Mouse (Mus musculus): ENCODE data around the gene Ubac2. TPM values are rescaled to one million over a fixed set of nuclear protein-coding genes. Genes with fewer than 3 reads are reported as not detected.
A peak's percentile ranks its signal among the peaks of the same experiment; 100 is the strongest.

Gene Ubac2
- total RNA-seq, 2 experiments from 2014 or later = 48.9 to 49.7 TPM

GRCm38 (mm10) chr14:121922731-121923130 lies 44.3 kb downstream of the Ubac2 start:
- DNase-seq (ENCODE audit: low spot score in 2 of 2) = no peak

DNA sequence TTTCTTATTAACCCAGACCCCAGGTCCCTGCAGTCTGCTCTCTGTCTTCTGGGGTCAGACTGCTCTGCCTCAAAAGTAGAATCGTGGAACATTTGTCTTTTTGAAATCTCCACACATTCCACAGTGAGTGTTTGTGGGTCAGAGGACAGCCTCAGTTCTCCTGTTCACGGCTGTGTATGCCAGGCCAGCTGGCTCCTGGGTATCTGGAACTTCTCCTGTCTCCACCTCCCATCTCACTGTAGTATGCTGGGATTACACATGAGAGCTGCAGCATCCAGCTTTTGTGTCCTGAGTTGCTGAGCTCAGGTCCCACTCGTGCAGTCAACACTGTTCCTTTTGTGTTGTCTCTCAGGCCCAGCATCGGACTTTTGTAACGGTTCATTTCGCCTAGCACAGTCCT lies 46.5 kb downstream of the Ubac2 start:
- DNase-seq (ENCODE audit: low spot score in 2 of 2) = no peak

GRCm38 (mm10) chr14:121926901-121927300 lies 48.5 kb downstream of the Ubac2 start:
- no peak for DNase-seq (ENCODE audit: low spot score in 2 of 2)

GRCm38 (mm10) chr14:121927451-121927850 lies 49.0 kb downstream of the Ubac2 start:
- DNase-seq (ENCODE audit: low spot score in 2 of 2) = no peak

GRCm38 (mm10) chr14:121928375-121929137 lies 50.1 kb downstream of the Ubac2 start:
- peak; percentile 31 to 68 for DNase-seq (ENCODE audit: low spot score in 2 of 2)

DNA sequence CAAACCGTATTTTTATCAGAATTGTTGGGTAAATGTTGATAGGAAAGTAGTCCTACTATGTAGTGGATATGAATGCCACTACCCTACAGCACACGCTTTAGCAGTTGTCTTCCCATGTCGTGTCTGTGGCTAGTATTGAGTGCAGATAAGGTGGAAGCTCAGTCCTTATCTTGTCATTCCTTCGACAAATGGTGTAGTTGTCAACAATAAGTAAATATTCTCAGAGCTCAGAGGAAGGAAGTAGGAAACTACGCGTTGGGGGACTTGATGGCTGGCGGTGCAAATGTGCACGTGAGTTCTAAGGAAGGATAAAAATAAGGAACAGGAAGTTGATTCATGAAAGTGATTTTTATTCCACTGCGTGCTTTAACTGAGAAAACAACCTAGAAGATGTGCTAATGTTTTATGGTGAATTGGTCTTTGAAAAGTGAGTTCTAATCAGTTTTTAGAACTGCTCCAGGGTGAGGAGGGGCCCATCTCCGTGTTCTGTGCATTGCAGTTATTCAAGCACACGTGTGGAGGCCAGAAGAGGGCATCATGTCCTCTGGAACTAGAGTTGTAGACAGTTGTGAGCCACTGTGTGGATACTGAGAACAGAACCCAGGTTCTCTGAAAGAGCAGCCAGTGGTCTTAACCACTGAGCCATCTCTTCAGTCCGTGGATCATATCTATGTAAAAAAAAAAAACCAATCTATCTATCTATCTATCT lies 51.0 kb downstream of the Ubac2 start:
- no peak for DNase-seq (ENCODE audit: low spot score in 2 of 2)

- no peak for DNase-seq (ENCODE audit: low spot score in 2 of 2)
Observed at GRCm38 (mm10) chr14:121930731-121931383, 52.4 kb downstream of the Ubac2 start.

DNA sequence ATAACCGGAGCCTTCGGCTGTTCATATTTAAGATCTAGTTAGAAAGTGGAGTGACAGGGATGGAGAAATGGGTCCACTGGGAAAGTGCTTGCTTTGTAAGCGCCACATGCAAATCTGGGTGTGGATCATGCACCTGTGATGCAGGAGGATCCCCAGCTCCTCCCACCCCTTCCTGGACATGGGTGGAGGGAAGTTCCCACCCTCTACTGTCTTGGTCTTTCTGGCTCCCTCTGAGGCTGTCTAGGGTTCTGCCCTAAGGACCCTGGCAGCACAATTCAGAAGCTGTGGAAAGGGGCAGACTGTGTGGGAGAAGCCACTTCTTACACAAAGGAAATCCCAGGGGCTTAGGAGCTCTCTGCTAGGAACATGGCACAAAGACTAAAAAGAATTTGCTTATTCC lies 53.2 kb downstream of the Ubac2 start:
- no peak for DNase-seq (ENCODE audit: low spot score in 2 of 2)

GRCm38 (mm10) chr14:121932180-121932579 lies 53.8 kb downstream of the Ubac2 start:
- DNase-seq (ENCODE audit: low spot score in 2 of 2) = no peak

- no peak for DNase-seq (ENCODE audit: low spot score in 2 of 2)
Observed at GRCm38 (mm10) chr14:121933906-121934596, 55.6 kb downstream of the Ubac2 start.

- no peak for DNase-seq (ENCODE audit: low spot score in 2 of 2)
Observed at GRCm38 (mm10) chr14:121934597-121934946, 56.2 kb downstream of the Ubac2 start.

GRCm38 (mm10) chr14:121936356-121936755 lies 57.9 kb downstream of the Ubac2 start:
- DNase-seq (ENCODE audit: low spot score in 2 of 2) = no peak

DNA sequence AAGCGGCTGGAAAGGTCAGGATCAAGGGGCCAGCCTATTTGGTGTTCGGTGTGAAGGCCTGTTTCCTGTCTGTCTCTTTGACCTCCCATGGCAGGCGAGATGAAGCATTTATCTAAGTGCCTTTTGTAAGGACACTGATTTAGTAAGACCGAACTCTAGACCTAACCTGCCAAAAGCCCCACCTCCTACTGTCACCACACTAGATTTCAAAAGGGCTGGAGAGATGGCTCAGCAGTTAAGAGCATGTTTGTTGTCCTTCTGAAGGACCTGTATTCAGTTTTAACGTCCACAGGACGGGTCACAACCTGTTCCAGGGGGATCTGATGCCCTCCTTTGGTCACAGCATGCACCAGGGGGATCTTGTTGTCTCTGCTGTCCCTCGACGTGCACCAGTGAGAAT lies 58.4 kb downstream of the Ubac2 start:
- no peak for DNase-seq (ENCODE audit: low spot score in 2 of 2)

DNA sequence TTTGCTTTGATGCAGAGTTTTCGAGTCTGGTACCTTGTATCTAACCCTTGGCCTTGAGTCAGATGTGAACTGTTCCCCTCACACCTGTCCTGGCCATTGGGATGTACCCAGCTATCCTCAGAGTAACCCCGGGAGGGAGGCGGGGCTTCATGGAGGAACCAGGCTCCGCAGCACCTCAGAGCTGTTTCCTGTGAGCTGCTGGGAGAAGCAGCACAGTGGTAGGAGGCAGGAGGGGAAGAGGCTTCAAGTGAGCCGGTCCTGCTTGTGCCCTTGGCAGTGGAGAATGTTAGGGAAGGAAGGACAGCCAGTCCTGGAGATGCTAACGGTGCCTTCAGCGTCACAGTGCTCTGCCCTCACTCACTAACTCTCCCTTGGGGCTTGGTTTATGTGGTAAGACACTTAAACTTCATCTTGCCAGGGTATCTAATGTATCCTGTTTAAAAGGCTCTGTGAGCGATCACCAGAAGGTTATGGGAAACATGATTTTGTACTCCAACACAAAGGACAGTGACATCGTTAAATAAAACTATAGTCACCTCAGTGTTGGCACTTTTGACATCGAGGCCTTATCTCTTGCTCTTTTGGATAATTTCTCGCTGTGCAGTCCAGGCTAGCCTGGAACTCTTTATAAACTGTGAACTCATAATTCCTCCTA lies 59.3 kb downstream of the Ubac2 start:
- no peak for DNase-seq (ENCODE audit: low spot score in 2 of 2)

GRCm38 (mm10) chr14:121938256-121939191 lies 60.1 kb downstream of the Ubac2 start:
- no peak for DNase-seq (ENCODE audit: low spot score in 2 of 2)

GRCm38 (mm10) chr14:121939582-121939981 lies 61.2 kb downstream of the Ubac2 start:
- no peak for DNase-seq (ENCODE audit: low spot score in 2 of 2)

GRCm38 (mm10) chr14:121946131-121946530 lies 67.7 kb downstream of the Ubac2 start:
- DNase-seq (ENCODE audit: low spot score in 2 of 2) = no peak

DNA sequence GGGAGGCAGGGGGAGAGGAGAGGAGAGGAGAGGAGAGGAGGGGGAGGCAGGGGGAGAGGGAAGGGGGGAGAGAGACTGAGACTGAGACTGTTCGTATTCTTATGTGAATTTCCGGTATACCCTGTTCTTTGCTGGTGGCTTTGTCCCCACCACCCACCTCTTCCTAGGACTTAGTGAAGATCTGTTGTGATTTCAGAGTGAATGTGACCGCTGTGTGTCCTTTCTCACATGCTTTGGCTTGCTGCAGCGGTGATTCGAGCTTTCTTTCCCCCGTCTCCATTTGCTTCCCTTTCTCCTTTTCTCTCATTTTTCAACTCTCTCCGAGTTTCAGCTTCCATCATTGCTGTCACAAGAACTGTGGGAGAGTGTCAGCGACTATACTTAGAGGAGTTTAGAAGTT lies 68.3 kb downstream of the Ubac2 start:
- DNase-seq (ENCODE audit: low spot score in 2 of 2) = no peak

DNA sequence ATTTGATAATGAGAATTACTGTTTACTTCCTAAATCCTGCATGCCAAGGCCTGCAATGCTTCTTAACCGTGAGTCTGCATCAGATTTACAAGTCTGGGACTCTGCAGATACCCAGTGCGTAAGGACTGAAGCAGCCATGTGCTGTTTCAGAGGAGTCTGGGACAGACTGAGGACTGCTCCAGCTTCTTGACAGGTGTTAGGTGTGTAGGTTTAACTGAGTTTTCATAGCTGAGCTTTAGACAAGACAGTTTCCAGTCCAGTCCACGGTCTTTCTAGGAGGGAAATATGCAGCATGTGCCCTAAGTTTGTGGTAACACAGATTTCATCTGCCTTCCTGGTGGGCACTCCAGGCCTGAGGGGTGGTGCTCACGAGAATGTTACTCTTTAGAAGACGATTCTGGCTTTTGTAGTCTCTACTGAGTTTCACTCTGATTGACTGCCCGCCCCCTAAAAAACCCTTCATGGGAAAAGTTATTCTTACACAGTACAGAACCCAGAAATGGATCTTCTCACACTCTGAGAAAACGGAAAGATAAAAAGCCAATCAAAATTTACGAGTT lies 68.9 kb downstream of the Ubac2 start:
- DNase-seq (ENCODE audit: low spot score in 2 of 2) = no peak

GRCm38 (mm10) chr14:121947966-121948365 lies 69.5 kb downstream of the Ubac2 start:
- DNase-seq (ENCODE audit: low spot score in 2 of 2) = no peak

Measured in layer of hippocampus, postnatal 14 days (tissue).